Mouse (Mus musculus) heart, embryonic 12.5 days (tissue): ENCODE results near the gene Duxf3. TPM values are rescaled to one million over a fixed set of nuclear protein-coding genes. Genes with fewer than 3 reads are reported as not detected.
"Not testable (repeated sequence)": the region's sequence is repeated elsewhere in the genome, so short reads cannot be mapped to it uniquely, and the experiment has no call there.

Source experiments
- ATAC-seq: fragments of 200-750 bp; cut with Nextera tagmentation; 2 replicates; pipeline ENCODE4 v1.8.0; 2017; ENCODE audit warnings: moderate TSS enrichment, moderate library complexity; ENCODE audit not compliant: insufficient number of reproducible peaks, low FRiP score
- H3K27ac ChIP-seq: fragments of 300-500 bp; sonication (generic); 2 replicates; pipeline ENCODE4 v1.5.1; 2016; ENCODE audit warnings: mild to moderate bottlenecking, moderate library complexity; ENCODE audit not compliant: poor library complexity, severe bottlenecking
- H3K27me3 ChIP-seq: fragments of 300-500 bp; sonication (generic); replicated peaks from 2 replicates; pipeline ENCODE4 v1.6.1; 2016; ENCODE audit warnings: mild to moderate bottlenecking, moderate library complexity
- H3K36me3 ChIP-seq: fragments of 300-500 bp; sonication (generic); 2 replicates; pipeline ENCODE4 v1.6.1; 2016; ENCODE audit warnings: mild to moderate bottlenecking, moderate library complexity
- H3K4me1 ChIP-seq: fragments of 300-500 bp; sonication (generic); replicated peaks from 2 replicates; pipeline ENCODE4 v1.6.1; 2016; ENCODE audit warnings: mild to moderate bottlenecking
- H3K4me2 ChIP-seq: fragments of 300-500 bp; sonication (generic); 2 replicates; pipeline ENCODE4 v1.6.1; 2016; ENCODE audit warnings: mild to moderate bottlenecking, moderate library complexity
- H3K4me3 ChIP-seq: fragments of 300-500 bp; sonication (generic); 2 replicates; pipeline ENCODE4 v1.5.1; 2016; ENCODE audit warnings: mild to moderate bottlenecking
- H3K9ac ChIP-seq: fragments of 300-500 bp; sonication (generic); 2 replicates; pipeline ENCODE4 v1.6.1; 2016; ENCODE audit warnings: mild to moderate bottlenecking, moderate library complexity
- H3K9me3 ChIP-seq: fragments of 300-500 bp; sonication (generic); replicated peaks from 2 replicates; pipeline ENCODE4 v1.6.1; 2016; ENCODE audit warnings: mild to moderate bottlenecking, moderate library complexity
- WGBS: fragments of 180-500 bp; shearing (Covaris S2); methylation state at CpG from one replicate; pipeline ENCODE4 v1.1.7; 2016; 5-methylcytosine and 5-hydroxymethylcytosine counted together
- polyA plus RNA-seq: library from polyadenylated mRNA; unstranded; fragments of >200 nt; fragmentation: Nextera tagmentation; extraction: Ambion mirVana; gene quantifications from 2 replicates; pipeline ENCODE4 v1.2.1, GENCODE M21; 2016

The Duxf3 gene
- polyA plus RNA-seq, 1 experiment from 2014 or later: not detected

GRCm38 (mm10) chr10:58233054-58233739, 722 bp upstream of the Duxf3 start:
- peaks cover 30% of the 10 kb centered on the region for H3K9me3 ChIP-seq
- H3K4me3 ChIP-seq, H3K9ac ChIP-seq, H3K36me3 ChIP-seq, H3K4me2 ChIP-seq, H3K4me1 ChIP-seq, H3K27ac ChIP-seq, H3K27me3 ChIP-seq: not testable (repeated sequence)
- peak; percentile 57 for ATAC-seq
- WGBS: 67% methylated on average over 10 of the region's 10 CpGs

GRCm38 (mm10) chr10:58231779-58232640, 465 bp downstream of the Duxf3 start:
- not testable (repeated sequence) for H3K36me3 ChIP-seq, H3K27ac ChIP-seq, H3K9ac ChIP-seq, H3K4me1 ChIP-seq, H3K4me2 ChIP-seq, H3K27me3 ChIP-seq, H3K4me3 ChIP-seq
- 83% methylated on average over 35 of the region's 35 CpGs for WGBS
- peaks cover 26% of the 10 kb centered on the region for H3K9me3 ChIP-seq
- peak; percentile 85 for ATAC-seq

GRCm38 (mm10) chr10:58231088-58231487, 1.4 kb downstream of the Duxf3 start:
- H3K4me1 ChIP-seq, H3K9ac ChIP-seq, H3K4me2 ChIP-seq, H3K4me3 ChIP-seq, H3K36me3 ChIP-seq, H3K27me3 ChIP-seq, H3K27ac ChIP-seq: not testable (repeated sequence)
- peaks cover 24% of the 10 kb centered on the region for H3K9me3 ChIP-seq
- peak; percentile 43 for ATAC-seq
- WGBS: 83% methylated on average over 5 of the region's 7 CpGs

- not testable (repeated sequence) for H3K4me1 ChIP-seq, ATAC-seq, H3K9ac ChIP-seq, H3K27me3 ChIP-seq, H3K27ac ChIP-seq, H3K4me3 ChIP-seq, H3K36me3 ChIP-seq, H3K4me2 ChIP-seq
- 52% methylated on average over 3 of the region's 3 CpGs for WGBS
- peaks cover 22% of the 10 kb centered on the region for H3K9me3 ChIP-seq
Observed at GRCm38 (mm10) chr10:58230021-58230420, 2.5 kb downstream of the Duxf3 start.

- not testable (repeated sequence) for H3K4me2 ChIP-seq, H3K9ac ChIP-seq, ATAC-seq, H3K27me3 ChIP-seq, H3K4me1 ChIP-seq, H3K27ac ChIP-seq, H3K4me3 ChIP-seq, H3K36me3 ChIP-seq
- H3K9me3 ChIP-seq: peaks cover 19% of the 10 kb centered on the region
- 61% methylated on average over 3 of the region's 6 CpGs for WGBS
Observed at GRCm38 (mm10) chr10:58227798-58228197, 4.7 kb downstream of the Duxf3 start.

GRCm38 (mm10) chr10:58226357-58226756, 6.1 kb downstream of the Duxf3 start:
- not testable (repeated sequence) for H3K4me3 ChIP-seq, H3K27ac ChIP-seq, H3K27me3 ChIP-seq, H3K9ac ChIP-seq, H3K36me3 ChIP-seq, H3K4me1 ChIP-seq, H3K4me2 ChIP-seq, ATAC-seq, H3K9me3 ChIP-seq
- 68% methylated on average over 4 of the region's 4 CpGs for WGBS

GRCm38 (mm10) chr10:58224827-58225785, 7.4 kb downstream of the Duxf3 start, which contains the start of gene AW822073:
AW822073 (minus strand) TSS chr10:58224930.
- 75% methylated on average over 18 of the region's 18 CpGs for WGBS

GRCm38 (mm10) chr10:58223972-58224805, 8.3 kb downstream of the Duxf3 start:
- H3K9ac ChIP-seq, H3K27me3 ChIP-seq, H3K36me3 ChIP-seq, ATAC-seq, H3K4me2 ChIP-seq, H3K4me3 ChIP-seq, H3K4me1 ChIP-seq, H3K27ac ChIP-seq: not testable (repeated sequence)
- 80% methylated on average over 31 of the region's 31 CpGs for WGBS
- peaks cover 10% of the 10 kb centered on the region for H3K9me3 ChIP-seq

More at GRCm38 (mm10) chr10:58224827-58225785, 7.4 kb downstream of the Duxf3 start, which contains the start of gene AW822073:
- H3K4me3 ChIP-seq, ATAC-seq, H3K9me3 ChIP-seq, H3K27ac ChIP-seq, H3K9ac ChIP-seq, H3K4me2 ChIP-seq, H3K36me3 ChIP-seq, H3K4me1 ChIP-seq, H3K27me3 ChIP-seq: not testable (repeated sequence)

GRCm38 (mm10) chr10:58223161-58223560, 9.3 kb downstream of the Duxf3 start:
- H3K36me3 ChIP-seq, H3K4me3 ChIP-seq, H3K9ac ChIP-seq, H3K27me3 ChIP-seq, H3K4me1 ChIP-seq, H3K4me2 ChIP-seq, ATAC-seq, H3K27ac ChIP-seq: not testable (repeated sequence)
- WGBS: 76% methylated on average over 4 of the region's 6 CpGs
- peaks cover 10% of the 10 kb centered on the region for H3K9me3 ChIP-seq

GRCm38 (mm10) chr10:58221571-58221970, 10.9 kb downstream of the Duxf3 start:
- 88% methylated on average over 2 of the region's 2 CpGs for WGBS
- H3K9me3 ChIP-seq: peaks cover 10% of the 10 kb centered on the region
- not testable (repeated sequence) for H3K4me2 ChIP-seq, H3K27ac ChIP-seq, H3K4me3 ChIP-seq, H3K4me1 ChIP-seq, H3K27me3 ChIP-seq, H3K9ac ChIP-seq, ATAC-seq, H3K36me3 ChIP-seq
